Mouse (Mus musculus) adrenal gland, adult 18-20 months (tissue): ENCODE data around the gene Krt222. TPM values are rescaled to one million over a fixed set of nuclear protein-coding genes. Genes with fewer than 3 reads are reported as not detected.

Source experiments
- DNase-seq, 2 experiments: peaks; one replicate each; pipeline ENCODE4 v3.0.0; 2021 to 2022; ENCODE audit warnings: low spot score in 2 of 2
- total RNA-seq, 2 experiments: library from RNA; stranded (reverse); gene quantifications; 1 replicate in 1 of 2; 2 replicates in 1 of 2; pipeline ENCODE4 v1.2.3; 2021

Gene Krt222
- total RNA-seq, 2 experiments from 2014 or later, result 1.3 to 1.7 TPM

DNA sequence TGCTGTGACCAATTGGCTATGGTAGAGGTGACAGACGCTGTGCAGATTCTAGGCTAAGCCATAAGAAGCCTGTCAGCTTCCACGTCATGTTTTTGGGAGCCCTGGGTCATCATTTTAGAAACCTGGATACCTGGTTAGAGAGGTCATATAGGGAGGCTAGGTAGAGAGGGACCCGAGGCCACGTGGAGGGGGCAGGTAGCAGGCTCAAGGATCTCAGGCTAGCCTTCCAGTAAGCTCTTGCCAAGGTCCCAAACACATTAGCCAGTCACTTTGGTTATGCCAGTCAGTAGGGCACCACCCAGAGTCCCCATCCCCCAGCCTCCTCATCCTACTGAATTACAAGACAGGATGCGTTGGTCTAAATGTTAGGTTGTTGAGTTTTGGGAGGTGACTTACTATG lies 1.8 kb downstream of the Krt222 start:
- no peak for DNase-seq

DNA sequence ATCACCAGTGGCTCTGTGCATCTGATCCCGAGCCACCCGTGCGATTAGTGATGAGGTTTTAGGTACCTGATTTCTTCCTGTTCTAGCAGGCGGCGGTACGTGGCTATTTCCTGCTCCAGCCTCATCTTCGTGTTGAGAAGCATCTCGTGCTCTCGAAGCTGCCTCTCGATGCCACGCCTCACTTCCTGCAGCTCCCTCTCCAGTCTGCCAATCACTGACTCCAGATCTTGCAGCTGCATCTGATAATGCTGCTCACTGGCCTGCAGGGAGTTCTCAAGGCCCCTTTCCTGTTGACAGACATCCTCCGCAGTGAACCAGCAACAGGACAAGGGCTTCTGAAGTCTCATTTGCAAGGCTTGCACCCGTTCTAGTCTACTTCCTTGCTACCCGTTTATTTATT lies 5.4 kb downstream of the Krt222 start:
- DNase-seq, result no peak

DNA sequence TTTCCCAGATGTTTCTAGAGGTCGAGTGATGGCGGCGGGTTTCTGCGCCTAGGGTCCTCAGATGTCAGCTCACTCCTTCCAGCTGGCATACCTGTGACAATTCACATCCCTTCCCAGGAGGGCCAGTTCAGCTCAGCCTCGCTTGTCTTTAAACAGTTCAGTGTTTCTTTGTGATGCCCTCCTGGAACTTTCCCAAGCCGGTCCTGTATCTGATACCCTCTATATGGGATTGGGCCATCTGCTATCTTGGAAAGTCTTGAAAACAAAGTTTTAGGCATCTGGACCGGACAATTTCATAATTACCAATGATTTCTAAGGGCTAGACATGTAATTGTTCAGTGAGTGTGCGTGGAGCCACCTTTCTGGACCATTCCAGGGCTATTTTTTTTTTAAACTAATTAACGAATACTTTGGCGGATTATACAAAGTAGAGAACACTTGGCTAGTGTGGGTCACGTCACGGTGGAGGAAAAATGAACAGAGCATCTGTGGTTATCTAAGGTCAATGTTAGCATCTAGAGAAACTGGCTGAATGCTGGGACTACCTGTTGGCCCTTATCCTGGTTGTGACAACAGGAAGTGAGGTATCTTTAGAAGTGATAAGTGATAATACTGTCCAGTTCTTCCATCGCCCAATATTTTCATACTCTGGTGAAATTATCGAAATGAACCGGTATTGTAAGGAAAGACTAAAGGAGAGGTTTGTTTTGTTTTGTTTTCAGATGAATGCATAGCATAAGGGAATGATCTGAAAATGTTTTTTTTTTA lies 12.7 kb downstream of the Krt222 start:
- DNase-seq, result no peak

DNA sequence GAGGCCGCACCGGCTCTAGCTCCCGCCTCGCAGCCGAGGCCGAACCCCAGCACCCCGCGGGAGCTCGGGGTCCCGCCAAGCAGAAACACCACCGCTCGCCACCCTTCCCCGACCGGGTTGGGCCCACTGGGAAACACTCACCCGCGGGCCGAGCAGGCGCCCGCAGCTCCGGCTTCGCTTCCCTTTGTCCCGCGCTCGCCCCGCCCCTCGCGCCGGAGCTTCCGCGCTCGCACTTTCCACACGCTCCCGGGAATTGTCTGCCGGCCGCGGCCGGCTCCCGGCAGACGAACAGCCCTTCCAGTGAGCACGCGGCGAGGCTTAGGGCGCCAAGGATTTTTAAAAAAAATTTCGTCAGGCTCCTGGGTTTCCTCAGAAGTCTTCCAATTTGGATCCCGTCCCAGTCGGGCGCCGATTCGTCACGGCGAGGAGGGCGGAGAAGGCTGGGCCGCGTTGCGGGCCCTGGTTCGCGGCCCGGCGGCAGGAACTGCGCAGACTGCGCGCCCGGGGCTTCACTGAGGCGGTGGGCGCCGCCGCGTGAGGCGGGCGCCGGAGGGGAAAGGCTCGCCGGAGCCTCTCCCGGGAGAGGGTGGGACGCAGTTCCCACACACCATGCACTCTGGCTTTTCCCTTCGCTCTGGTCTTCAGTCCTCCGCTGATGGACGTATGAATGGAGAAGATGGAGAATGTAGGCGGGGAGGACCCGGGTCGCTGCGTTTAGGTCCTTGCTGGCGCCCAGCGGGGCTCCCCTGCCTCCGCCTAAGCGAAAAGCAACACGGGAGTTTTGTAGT lies 13.4 kb downstream of the Krt222 start, which contains the start of gene Smarce1:
Smarce1 (minus strand) TSS at position 757 of the 788 bp plus-strand sequence.
- DNase-seq, result peak; percentile 80 to 82

DNA sequence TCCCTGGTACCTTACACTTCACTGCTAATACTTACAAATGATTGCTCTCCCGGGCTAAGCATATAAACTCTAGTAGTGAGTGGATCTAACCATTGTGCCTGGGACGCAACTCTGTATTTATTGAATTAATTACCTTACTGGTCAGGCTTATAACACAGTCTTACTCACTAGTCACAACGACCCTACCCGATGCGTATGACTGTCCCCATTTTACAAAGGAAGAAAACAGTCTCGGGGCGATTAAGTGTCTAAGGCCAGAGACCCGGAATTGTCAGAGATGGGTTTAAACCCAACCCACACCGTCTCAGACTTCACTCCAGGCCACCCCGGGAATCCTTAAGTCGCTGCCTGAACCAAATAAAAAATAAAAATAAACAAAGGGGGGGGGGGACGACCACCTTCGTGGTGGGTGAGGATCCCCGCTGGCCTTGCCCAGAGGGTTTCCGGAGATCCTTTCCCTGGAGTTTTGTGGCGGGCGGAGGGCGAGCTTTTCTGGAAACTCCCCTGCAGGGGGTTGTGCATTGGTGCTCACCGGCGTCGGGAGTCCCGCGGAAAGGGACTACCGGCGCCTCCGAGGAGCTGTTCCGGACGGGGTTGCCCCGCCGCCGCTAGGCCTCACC lies 14.1 kb downstream of the Krt222 start:
- no peak for DNase-seq

DNA sequence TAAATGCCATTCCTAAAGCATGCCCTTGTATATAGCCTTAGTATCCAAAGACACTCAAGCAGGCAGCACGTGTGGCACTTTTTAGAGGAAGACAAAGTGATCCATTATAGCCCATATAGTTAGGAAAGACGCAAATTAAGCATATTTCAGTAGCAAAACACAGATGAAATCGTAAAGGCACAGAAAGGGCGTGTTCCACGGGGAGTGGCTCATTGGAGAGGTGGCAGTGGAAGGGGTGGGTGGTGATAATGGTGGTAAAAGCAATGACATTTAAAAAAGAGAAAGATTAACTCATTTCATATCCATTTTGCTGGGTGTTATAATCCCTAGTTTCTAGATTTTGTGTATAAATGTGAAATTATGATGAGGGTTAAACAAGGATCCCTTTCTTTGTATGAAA lies 17.6 kb downstream of the Krt222 start:
- no peak for DNase-seq

DNA sequence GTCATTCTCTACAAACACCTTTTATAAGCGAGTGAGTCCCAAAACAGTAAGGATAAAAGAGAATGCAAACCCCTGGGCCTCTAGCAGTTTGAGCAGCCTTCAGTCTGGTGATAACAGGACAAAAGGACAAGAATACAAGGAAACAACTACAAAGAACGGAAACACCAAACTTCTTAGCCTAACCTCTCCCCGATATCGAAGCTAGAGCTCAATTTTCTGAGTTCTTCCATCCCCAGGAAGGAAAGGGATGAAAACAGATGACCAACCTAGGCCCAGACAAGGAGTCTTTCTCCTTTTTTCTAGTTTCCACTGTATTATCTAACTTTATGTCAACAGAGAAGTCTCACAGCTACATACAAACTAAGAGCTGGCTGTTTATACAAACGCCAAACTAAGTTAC lies 20.6 kb downstream of the Krt222 start:
- no peak for DNase-seq

DNA sequence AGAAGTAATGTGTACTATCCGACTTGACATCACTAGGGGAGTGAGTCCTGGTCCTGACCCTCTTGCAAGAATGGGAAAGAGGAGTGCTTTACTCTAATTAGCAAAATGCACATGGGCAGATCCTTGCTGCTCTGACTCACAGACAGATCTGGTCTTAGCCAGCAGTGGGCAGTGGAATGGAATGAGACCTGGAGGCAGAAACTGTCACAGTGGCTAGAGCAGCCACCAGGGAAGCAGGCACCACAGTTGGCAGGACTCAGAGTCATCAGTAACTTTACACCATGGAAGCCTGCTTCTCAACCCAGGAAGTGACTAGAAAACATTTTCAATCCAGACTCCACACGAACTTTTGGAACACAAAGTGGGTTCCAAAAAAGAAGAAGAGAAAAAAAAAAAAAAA lies 22.1 kb downstream of the Krt222 start:
- DNase-seq, result no peak

DNA sequence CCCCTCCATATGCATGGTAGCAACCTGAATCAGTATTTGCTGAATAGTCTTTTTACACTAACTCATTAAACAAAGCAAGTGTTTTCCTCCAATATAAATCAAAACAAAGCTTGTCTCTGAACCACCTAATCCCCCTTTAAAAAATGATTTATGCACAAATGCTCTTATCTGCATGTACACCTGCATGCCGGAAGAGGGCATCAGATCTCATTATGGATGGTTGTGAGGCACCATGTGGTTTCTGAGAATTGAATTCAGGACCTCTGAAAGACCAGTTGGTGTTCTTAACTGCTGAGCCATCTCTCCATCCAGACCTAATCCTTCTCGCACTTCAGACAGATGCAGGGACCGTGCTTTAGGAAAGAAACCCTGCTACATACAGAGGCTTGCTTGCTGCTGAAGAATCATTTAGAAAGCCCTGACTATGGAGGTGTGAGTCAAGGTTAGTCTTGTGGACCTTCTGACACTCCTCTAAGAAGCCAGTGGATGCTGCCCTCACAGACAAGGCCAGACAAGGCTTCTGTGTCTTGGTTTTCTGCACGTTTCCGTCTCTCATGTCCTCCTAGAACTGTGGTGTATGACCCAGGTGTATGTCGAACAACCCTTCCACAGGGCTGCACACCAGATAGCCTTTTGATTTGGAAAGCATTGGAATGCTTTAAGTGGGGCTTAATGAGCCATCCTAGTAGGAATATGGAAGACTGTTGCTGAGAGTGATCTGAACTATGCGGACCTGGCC lies 26.5 kb downstream of the Krt222 start:
- DNase-seq, result no peak

DNA sequence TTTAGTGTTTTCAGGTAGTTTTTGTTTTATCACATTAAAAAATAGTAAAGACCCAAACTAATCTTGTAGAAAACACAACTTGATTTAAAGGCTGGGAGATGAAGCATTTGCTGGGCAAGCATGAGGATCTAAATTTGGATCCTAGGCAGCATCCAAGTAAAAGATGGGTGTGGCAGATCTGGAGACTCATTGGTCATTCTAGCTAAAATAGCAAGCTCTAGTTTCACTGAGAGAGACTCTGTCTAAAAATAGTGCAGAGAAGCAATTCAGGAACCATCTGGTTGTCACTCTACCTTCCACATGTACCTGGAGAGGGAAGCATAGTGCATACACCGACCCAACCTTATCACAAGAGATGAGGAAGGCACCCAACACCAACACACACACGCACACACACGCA lies 27.7 kb downstream of the Krt222 start:
- no peak for DNase-seq

DNA sequence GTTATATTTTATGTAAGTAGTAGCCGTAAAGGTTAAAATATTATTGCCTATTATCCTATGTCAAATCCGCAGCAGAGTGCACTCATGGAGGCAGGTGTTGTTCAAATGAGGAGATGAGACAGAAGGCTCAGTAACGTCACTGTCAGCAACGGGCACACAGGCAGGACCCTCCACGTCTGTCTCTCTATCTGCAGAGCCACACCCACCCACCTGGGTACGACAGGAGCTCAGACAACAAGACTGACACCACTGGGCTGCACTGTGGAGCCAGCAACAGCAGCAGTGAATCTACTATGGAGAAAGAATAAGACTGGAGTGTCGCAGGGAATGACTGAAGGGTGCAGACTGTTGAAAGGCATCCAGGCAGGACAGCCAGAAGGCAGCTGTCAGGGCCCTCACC lies 31.2 kb downstream of the Krt222 start:
- no peak for DNase-seq

DNA sequence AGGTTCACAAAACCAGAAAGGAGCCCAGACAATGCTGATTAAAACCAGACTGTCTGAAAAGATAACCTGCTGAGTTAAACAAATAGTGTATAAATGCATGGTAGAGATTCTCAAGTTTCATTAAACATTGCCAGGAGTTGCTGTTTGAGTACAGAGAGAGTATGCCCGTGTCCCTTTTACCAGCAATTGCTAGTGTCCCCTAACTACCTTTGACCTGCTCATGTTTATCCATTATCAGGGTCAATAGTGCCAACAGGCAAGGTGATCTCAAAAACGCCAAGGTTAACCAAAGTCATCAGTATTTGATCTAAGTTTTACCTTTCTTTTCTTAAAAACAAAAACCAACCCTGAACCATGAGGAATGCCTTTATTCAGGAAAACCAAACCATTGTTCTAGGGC lies 31.9 kb downstream of the Krt222 start:
- no peak for DNase-seq

DNA sequence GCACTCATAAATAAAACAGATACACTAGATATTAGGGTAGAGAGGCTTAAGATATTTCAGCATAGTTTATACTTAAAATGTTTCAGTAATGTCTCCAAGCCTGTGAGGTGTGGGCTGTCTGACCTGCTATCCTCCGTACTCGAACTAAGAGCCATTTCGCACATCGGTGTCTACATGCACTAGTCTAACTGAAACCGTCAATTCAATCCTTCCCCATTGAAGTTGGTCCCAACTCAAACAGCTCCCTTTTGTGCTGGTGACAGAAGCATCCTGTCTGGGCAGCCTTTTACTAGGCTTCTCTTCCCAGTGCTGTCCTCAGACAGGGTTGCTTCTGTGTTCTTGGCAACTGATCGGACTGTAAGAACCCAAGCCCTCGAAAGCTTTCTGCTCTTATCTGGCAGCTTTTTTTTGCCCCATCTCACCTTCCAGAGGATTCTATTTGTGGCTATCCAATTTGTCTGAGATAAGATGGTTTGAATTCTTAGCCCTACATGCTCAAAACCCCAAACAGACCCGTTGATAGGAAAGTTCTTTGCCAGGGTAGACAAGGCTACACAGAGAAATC lies 35.7 kb downstream of the Krt222 start:
- no peak for DNase-seq

DNA sequence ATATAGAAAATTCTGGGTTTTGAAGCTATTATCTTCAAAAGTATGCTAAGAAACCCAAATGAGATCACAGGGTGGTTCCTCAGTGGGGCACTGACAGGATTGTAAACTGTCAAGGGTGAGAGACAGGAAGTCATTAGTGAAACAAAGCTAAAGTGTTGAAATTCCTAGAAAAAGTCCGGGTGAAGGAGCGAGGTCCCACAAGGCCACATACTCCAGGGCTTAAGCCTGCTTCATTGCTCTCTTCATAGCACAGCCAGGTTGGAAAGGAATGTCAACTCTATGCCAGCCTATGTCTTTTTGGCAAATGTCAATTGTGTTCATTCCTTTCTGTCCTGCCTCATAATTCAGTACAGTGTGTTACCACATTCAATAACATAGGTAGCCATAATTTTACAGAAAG lies 36.4 kb downstream of the Krt222 start:
- no peak for DNase-seq

DNA sequence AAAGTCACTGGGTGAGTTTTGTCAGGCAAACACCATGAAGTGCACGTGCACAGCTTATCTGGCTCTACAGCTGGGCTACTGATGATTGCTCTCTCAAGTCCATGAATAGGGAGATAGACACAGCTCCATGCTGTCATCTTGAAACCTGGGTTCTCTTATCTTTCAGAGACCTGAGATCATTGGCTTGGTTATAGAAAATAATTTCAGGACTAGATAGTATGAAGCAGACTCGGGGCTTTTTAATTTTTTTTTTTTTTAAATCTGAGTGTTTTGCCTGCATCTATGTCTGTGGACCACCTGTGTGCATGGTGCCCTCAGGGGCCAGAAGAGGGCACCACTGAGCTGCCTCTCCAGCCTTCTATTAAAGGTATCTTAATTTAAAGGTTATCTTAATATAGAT lies 36.9 kb downstream of the Krt222 start:
- DNase-seq, result no peak

DNA sequence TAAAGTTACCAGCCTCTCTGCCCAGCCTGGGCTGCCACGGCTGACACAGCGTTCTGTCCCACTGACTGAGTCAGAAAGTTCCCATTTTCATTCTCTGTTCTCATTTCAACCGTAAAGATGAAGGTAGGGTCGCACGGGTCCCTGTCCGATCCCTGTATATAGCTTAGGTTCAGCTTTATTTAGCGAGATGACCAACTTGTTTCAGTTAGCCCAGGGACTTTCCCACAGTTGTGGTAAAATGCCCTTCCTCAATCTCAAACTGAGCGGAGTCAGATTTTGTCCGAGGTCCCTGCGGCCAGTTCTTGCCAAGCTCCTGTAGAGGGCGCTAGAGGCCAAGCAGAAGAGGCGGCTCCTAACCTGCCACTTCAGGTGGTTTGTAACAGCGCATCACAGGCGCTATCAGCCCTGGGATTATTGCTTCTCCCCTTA lies 54.7 kb downstream of the Krt222 start:
- peak; percentile 36 to 41 for DNase-seq

DNA sequence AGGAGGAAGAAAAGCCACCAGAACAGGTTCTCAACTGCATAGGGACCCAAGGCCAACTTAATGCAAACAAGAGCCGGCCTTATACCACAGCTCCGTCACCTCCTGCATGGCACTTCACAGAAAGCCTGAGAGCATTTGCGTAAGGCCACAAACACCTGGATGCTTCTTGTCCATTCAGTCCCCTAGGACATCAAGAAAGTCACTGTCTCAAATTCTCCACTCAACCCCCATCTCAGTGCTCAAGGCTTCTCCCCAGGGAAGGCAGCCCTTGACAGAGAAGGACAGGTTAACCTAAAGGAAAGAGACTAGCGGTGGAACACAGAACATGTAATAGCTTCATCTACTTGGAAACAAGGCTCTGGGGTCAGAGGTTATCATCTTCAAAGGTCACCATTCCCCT lies 56.5 kb downstream of the Krt222 start:
- DNase-seq, result no peak

DNA sequence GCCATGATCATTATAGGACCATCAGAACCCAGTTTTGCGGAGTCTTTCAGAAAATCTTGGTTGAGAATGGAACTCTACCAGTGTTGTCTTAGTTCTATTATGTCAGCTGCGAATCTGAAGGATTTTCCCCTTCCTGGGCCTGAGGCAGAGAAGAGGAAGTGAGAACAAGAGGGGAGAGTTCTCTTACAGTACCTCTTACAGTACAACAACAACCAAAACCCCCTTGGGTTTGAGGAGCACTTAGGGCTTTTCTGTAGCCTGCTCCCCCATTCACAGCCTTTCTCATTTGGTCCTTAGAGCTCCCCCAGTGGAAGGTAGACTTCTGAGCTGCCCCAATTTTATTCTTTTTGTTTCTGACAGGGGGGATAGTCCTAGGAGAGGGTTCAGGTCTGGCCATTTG lies 57.0 kb downstream of the Krt222 start:
- no peak for DNase-seq
